Mouse (Mus musculus) testis, adult 2 months (tissue): Measurements from ENCODE around the gene Hpd.

Experiments
- CTCF ChIP-seq: fragments of 200-500 bp; IDR thresholded peaks from 2 replicates; pipeline ENCODE4 v1.5.1; 2012; ENCODE audit warnings: low read depth, mild to moderate bottlenecking, inconsistent platforms, low read length, moderate library complexity; ENCODE audit not compliant: control insufficient read depth, insufficient read depth, insufficient replicate concordance
- POLR2A ChIP-seq: fragments of 200-500 bp; IDR thresholded peaks from 2 replicates; pipeline ENCODE4 v1.6.1; 2012; ENCODE audit warnings: low read depth, mild to moderate bottlenecking, inconsistent platforms, low read length, moderate library complexity; ENCODE audit not compliant: control insufficient read depth

- TF ChIP-seq POLR2A, result no peak
- no peak for TF ChIP-seq CTCF
Observed at GRCm38 (mm10) chr5:123182651-123183050, at the start of gene Hpd.
